Mouse (Mus musculus): ENCODE results near the gene Rgl3.
A peak's percentile ranks its signal among the peaks of the same experiment; 100 is the strongest.

Rgl3 gene

GRCm38 (mm10) chr9:21989230-21990110 lies at the start of gene Rgl3:
Rgl3 (minus strand) TSS chr9:21989446.
- DNase-seq, result peak; percentile 81

- no peak for DNase-seq
Observed at GRCm38 (mm10) chr9:22037826-22038225, 48.6 kb upstream of the Rgl3 start.

DNA sequence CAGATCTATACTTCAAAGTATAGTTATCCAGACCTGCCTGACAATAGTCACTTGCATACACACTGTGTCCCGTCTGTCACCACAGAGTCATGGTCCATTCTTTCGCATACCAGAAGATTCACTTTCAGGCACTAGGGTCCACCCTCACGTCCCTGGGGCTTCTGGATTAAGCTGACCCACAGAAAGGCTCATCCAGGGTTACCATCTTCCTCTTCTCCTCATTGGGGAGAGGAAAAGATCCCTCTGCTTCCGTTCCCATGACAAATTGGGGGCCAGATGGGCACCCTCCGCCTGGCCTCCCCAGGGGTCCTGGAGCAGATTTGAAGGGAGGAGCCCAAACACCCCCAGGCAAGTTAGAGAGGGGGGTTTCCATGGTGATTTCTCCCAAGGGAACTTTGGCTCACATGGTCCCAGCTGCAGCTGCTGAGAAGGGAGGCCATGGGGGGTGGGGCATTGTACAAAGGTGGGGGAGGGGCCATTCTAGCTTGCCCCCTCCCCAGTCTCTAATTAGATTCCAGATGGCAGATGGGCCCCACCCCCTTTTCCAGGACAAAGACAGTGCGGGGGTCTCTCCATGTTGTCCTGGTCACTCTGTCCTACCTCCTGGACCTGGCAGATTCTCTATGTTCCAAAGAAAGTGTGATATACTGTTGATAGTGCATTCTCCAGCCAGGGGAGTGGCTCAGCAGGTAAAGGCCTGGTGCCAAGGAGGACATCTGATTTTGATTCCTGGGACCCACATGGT lies 46.2 kb upstream of the Rgl3 start:
- DNase-seq, result peak; percentile 57

GRCm38 (mm10) chr9:22030386-22030785 lies 41.1 kb upstream of the Rgl3 start:
- no peak for DNase-seq

DNA sequence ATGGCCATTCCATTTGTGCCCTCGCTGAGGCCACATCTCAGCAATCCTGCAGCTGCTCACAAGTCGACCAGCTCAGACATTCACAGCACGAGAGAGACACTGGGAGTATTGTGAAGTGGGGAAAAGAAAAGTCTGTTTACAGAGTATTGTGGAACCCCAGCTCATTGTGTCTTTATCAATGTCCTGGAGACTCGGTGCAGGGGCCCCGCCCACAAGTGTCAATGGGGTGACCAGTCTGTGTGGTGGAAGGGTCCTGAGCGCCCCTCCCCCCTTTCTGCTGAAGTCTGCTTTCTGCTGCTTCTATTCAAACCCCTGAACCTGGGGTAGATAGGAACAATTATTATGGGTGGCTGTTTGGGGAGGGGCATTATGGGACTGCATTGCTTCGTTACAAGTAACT lies 39.2 kb upstream of the Rgl3 start:
- DNase-seq, result no peak

GRCm38 (mm10) chr9:22024592-22024991 lies 35.3 kb upstream of the Rgl3 start:
- no peak for DNase-seq

DNA sequence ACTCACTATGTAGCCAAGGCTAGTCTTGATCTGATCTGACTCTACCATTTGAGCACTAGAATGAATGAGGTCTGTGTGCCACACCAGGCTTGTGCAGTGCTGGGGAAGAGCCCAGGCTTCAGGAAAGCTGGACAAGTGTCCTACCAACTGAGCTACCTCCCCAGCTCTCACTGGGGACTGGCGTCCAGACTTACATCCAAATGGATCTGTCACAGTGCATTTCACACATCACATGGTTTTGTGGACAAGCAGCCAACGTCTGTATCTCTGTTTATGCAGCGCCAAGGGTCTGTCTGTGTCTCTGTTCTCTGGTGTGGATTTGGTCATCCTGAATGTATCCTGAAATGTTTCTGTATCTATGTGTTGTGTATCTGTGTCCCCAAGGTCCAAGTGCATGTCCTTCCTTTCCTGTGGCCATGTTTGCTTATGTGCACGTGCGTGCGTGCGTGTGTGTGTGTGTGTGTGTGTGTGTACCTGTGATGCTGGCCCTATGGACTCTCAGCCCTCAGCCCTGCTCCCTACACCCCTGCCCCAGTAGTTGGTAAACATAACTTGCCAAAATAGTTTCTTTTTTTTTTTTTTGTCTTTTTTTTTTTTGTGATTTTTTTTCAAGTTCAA lies 28.1 kb upstream of the Rgl3 start:
- peak; percentile 77 for DNase-seq

- no peak for DNase-seq
Observed at GRCm38 (mm10) chr9:22016245-22016644, 27.0 kb upstream of the Rgl3 start.

- no peak for DNase-seq
Observed at GRCm38 (mm10) chr9:22012731-22013130, 23.5 kb upstream of the Rgl3 start.

GRCm38 (mm10) chr9:22011055-22011454 lies 21.8 kb upstream of the Rgl3 start:
- no peak for DNase-seq

DNA sequence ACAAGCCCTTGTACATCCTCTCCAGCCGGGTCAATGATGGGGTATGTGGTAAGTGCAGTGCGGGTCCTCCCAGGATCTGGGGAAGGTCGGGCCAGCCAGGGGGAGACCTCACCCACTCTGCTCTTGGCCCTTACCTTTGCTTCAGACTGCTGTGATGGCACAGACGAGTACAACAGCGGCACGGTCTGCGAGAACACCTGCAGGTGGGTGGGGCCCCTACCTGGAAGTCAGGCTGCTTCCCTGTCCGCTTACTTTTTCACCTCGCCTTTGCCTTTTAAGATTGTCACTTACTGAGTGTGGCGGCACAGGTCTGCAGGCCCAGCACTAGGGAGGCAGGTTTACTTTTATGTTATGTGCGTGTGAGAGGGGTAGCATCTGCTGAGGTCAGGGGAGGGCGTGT lies 15.3 kb upstream of the Rgl3 start:
- no peak for DNase-seq

DNA sequence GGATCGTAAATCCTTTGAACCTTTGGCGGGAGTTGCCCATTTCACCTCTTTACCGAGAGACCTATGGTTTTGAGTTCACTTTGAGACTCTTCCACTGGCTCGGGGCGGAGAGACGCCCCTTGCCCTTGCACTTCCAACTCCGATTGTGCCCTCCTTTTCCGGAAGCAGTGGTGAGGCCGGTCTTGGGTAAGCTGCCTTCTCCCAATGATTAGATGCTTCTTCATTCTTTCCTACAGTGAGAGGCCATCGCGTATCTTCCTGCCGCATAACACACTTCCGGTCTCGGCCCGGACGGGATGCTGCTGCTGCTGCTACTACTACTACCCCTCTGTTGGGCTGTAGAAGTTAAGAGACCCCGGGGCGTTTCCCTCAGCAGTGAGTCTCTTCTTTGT lies 13.9 kb upstream of the Rgl3 start:
- DNase-seq, result no peak

DNA sequence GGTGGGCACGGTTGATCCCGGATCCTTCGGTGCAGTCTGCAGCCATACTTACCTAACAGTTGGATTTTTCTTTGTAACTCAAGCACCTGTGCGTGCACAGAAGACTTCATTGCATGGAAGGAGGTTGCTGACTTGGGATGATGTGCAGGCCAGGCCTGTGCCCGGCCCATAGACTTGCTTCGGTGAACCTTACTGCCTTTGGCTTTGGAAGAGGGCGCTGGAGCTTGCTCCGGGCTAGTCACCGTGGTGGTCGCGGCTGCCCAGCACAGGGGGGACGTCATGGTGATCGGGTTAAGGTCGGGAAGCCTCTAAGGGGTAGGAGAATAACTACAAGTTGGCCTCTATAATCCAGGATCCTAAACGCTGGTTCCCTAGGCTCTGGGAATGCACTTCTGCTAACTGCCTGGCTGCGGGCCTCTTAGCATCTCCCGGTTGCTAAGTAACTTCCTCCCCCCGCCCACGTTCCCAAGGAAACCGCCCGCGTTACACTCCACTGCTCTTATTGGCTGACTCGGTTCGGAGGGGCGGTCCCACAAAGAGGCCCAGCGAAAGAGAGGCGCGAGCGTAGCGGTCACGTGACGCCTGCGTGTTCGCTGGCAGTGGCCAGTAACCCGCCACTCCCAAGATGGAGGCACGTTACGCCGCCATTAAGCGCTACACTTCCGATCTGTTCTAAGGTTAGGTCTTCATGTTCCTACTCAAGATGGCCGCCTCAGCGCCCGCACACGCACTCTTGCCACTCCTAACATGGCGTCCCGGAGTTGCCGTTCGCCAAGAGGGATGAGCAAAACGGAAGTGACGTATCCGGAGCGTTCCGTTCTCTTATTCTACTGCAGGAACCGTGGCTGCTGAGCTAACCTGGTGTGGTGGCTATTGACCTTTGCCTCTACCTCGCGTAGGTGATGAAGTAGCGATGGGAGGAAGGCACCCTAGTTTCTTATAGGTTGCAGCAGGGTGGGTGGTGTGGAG lies 13.2 kb upstream of the Rgl3 start, which contains the start of the genes Ccdc151 and Prkcsh:
Gene Ccdc151 (minus strand): TSS at position 441 of the 969 bp plus-strand sequence.
Gene Prkcsh (plus strand): TSS at position 613 of the 969 bp plus-strand sequence.
- DNase-seq, result peak; percentile 99

GRCm38 (mm10) chr9:22001633-22002032 lies 12.4 kb upstream of the Rgl3 start:
- DNase-seq, result no peak

DNA sequence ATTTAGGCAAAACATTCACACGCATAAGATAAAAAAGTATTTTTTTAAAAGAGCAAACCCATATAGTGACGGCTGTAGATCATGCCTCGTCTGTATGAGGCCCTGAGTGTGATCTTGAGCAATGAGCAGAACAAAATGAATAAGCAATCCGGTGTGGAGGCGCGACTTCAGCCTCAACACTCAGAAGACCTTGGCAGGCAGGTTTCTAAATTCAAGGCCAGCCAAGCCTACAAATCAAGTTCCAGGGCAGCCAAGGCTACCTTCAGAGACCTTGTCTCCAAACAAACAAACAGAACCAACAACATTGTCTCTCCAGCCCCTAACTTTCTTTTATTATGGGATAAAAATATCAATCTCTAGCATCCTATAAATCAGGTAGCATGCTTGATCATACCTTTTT lies 11.1 kb upstream of the Rgl3 start:
- no peak for DNase-seq

DNA sequence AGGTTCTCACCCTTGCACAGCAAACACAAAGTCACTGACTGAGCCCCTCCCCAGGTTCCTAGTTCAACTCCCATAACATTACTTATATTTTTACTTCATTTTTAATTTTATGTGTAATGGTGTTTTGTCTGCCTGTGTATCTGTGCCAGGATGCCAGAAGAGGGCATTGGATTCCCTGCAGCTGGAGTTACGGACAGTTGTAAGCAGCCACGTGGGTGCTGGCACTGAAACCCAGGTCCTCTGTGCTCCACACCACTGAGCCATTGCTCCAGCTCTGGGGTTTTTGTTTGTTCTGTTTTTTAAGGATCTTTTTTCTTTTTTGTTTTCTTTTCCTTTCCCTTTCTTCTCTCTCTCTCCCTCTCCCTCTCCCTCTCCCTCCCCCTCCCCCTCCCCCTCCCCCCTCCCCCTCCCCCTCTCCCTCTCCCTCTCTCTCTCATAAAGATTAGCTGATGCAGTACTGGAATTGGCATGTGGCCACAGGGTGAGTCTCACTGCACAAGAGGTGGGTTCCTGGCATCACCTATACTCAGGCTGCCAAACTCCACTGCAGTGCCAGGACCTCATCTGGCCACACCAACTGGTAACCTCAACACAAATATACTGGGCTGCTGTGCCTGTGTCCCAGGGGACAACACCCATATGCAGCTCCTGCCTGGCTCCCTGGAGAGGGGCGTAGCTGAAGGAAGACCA lies 7.1 kb upstream of the Rgl3 start:
- DNase-seq, result no peak

- no peak for DNase-seq
Observed at GRCm38 (mm10) chr9:21992227-21992626, 3.0 kb upstream of the Rgl3 start.

GRCm38 (mm10) chr9:21988421-21989101 lies 685 bp downstream of the Rgl3 start:
- peak; percentile 78 for DNase-seq

GRCm38 (mm10) chr9:21987592-21988342 lies 1.5 kb downstream of the Rgl3 start:
- peak; percentile 77 for DNase-seq

GRCm38 (mm10) chr9:21983911-21984310 lies 5.3 kb downstream of the Rgl3 start:
- DNase-seq, result no peak
